Mouse (Mus musculus) G1E (cell line): ENCODE measurements around the gene 5330417C22Rik. TPM values are rescaled to one million over a fixed set of nuclear protein-coding genes. Genes with fewer than 3 reads are reported as not detected.
"Not testable (repeated sequence)": the region's sequence is repeated elsewhere in the genome, so short reads cannot be mapped to it uniquely, and the experiment has no call there.

Experiments used
- ATAC-seq: 2 replicates; pipeline ENCODE4 v1.8.0; 2016; ENCODE audit warnings: mild to moderate bottlenecking; ENCODE audit not compliant: insufficient number of reproducible peaks, poor library complexity, low FRiP score, severe bottlenecking; ENCODE audit errors: extremely low read depth
- DNase-seq: peaks from one replicate; pipeline ENCODE4 v3.0.0; 2012; ENCODE audit warnings: low spot score
- H3K27me3 ChIP-seq: 2 replicates; pipeline ENCODE4 v1.6.1; 2012; ENCODE audit warnings: mild to moderate bottlenecking, low read length, inconsistent platforms; ENCODE audit not compliant: insufficient read depth
- H3K36me3 ChIP-seq: replicated peaks from 2 replicates; pipeline ENCODE3; 2012; ENCODE audit warnings: mild to moderate bottlenecking, inconsistent platforms
- H3K4me1 ChIP-seq: 2 replicates; pipeline ENCODE4 v1.6.1; 2012; ENCODE audit warnings: low read depth, low read length, inconsistent platforms, mixed read lengths; ENCODE audit not compliant: insufficient read depth
- H3K4me3 ChIP-seq: 2 replicates; pipeline ENCODE4 v1.5.1; 2012; ENCODE audit warnings: low read depth, mild to moderate bottlenecking, inconsistent platforms, low read length, moderate library complexity, mixed read lengths
- H3K9me3 ChIP-seq: replicated peaks from 2 replicates; pipeline ENCODE4 v1.6.1; 2012; ENCODE audit warnings: inconsistent platforms
- CTCF ChIP-seq: IDR thresholded peaks from 2 replicates; pipeline ENCODE4 v1.5.1; 2012; ENCODE audit warnings: low read depth, low read length, inconsistent platforms, mixed read lengths
- GATA1 ChIP-seq: IDR thresholded peaks from 2 replicates; pipeline ENCODE4 v1.6.1; 2012; ENCODE audit warnings: borderline replicate concordance, low read length, inconsistent platforms, mixed read lengths
- GATA2 ChIP-seq: IDR thresholded peaks from 2 replicates; pipeline ENCODE4 v1.6.1; 2012; ENCODE audit warnings: low read depth, low read length, inconsistent platforms, borderline replicate concordance
- POLR2AphosphoS5 ChIP-seq: IDR thresholded peaks from 2 replicates; pipeline ENCODE4 v1.6.1; 2012; ENCODE audit warnings: low read depth, low read length, inconsistent platforms; ENCODE audit not compliant: insufficient replicate concordance
- TAL1 ChIP-seq: conservative IDR thresholded peaks from 2 replicates; pipeline ENCODE4 v1.6.1; 2012; ENCODE audit warnings: low read depth, low read length, inconsistent platforms, mixed read lengths
- polyA plus RNA-seq: library from polyadenylated mRNA; stranded (reverse); fragments of >175 nt; gene quantifications from 2 replicates; pipeline ENCODE4 v1.2.3, GENCODE M21; 2012
- total RNA-seq, 2 experiments: library from RNA; stranded (forward) in 1 of 2; stranded (reverse) in 1 of 2; fragments of 200-1000 nt in 1 of 2; fragments of >200 nt in 1 of 2; fragmentation: Nextera tagmentation in 1 of 2; gene quantifications; 2 replicates each; pipeline ENCODE4 v1.2.3; 2014 to 2017

5330417C22Rik gene
- total and polyA plus RNA-seq, 3 experiments: under 0.01 TPM; not detected in 2

- H3K9me3 ChIP-seq: no peaks in the 10 kb centered on the region
- H3K4me3 ChIP-seq: no peak overlapping the region
- no peak for DNase-seq
- ATAC-seq: no peak
- no peaks in the 10 kb centered on the region for H3K4me1 ChIP-seq
- TF ChIP-seq TAL1 (no peak), GATA1 (no peak), CTCF (no peak)
- no peaks in the 10 kb centered on the region for H3K36me3 ChIP-seq
- peaks cover 20% of the 10 kb centered on the region for H3K27me3 ChIP-seq
Measured at GRCm38 (mm10) chr3:108510716-108511483, 25.4 kb downstream of the 5330417C22Rik start.

GRCm38 (mm10) chr3:108510156-108510555, 26.2 kb downstream of the 5330417C22Rik start:
- no peak overlapping the region for H3K4me3 ChIP-seq
- H3K27me3 ChIP-seq: peaks cover 23% of the 10 kb centered on the region
- H3K36me3 ChIP-seq: no peaks in the 10 kb centered on the region
- H3K4me1 ChIP-seq: no peaks in the 10 kb centered on the region
- no peak for ATAC-seq
- DNase-seq: no peak
- TF ChIP-seq POLR2AphosphoS5: no peak
- no peak for TF ChIP-seq TAL1
- no peak for TF ChIP-seq CTCF
- TF ChIP-seq GATA2: no peak
- TF ChIP-seq GATA1: no peak
- H3K9me3 ChIP-seq: no peaks in the 10 kb centered on the region

GRCm38 (mm10) chr3:108508745-108509474, 27.4 kb downstream of the 5330417C22Rik start:
- no peaks in the 10 kb centered on the region for H3K4me1 ChIP-seq
- TF ChIP-seq POLR2AphosphoS5: no peak
- no peak for TF ChIP-seq TAL1
- no peak for TF ChIP-seq CTCF
- no peak for TF ChIP-seq GATA1
- TF ChIP-seq GATA2: no peak
- DNase-seq (no peak), ATAC-seq (no peak)
- H3K27me3 ChIP-seq: peaks cover 29% of the 10 kb centered on the region
- no peak overlapping the region for H3K4me3 ChIP-seq
- H3K36me3 ChIP-seq: no peaks in the 10 kb centered on the region
- H3K9me3 ChIP-seq: no peaks in the 10 kb centered on the region

- no peak for DNase-seq
- no peaks in the 10 kb centered on the region for H3K9me3 ChIP-seq
- peaks cover 30% of the 10 kb centered on the region for H3K27me3 ChIP-seq
- no peak overlapping the region for H3K4me3 ChIP-seq
- no peaks in the 10 kb centered on the region for H3K36me3 ChIP-seq
- no peak for ATAC-seq
- TF ChIP-seq POLR2AphosphoS5 (no peak), GATA1 (no peak), CTCF (no peak), TAL1 (no peak), GATA2 (no peak)
- H3K4me1 ChIP-seq: no peaks in the 10 kb centered on the region
Measured at GRCm38 (mm10) chr3:108503908-108504307, 32.4 kb downstream of the 5330417C22Rik start.

- not testable (repeated sequence) for DNase-seq, H3K4me3 ChIP-seq, H3K4me1 ChIP-seq, ATAC-seq, H3K36me3 ChIP-seq, H3K9me3 ChIP-seq
- peaks cover 33% of the 10 kb centered on the region for H3K27me3 ChIP-seq
Measured at GRCm38 (mm10) chr3:108501411-108501810, 34.9 kb downstream of the 5330417C22Rik start.

GRCm38 (mm10) chr3:108499826-108500225, 36.5 kb downstream of the 5330417C22Rik start:
- no peaks in the 10 kb centered on the region for H3K4me1 ChIP-seq
- peaks cover 30% of the 10 kb centered on the region for H3K27me3 ChIP-seq
- H3K9me3 ChIP-seq: no peaks in the 10 kb centered on the region
- ATAC-seq (no peak), DNase-seq (no peak)
- TF ChIP-seq CTCF: no peak
- no peak for TF ChIP-seq GATA1
- TF ChIP-seq TAL1: no peak
- TF ChIP-seq GATA2: no peak
- TF ChIP-seq POLR2AphosphoS5: no peak
- no peaks in the 10 kb centered on the region for H3K36me3 ChIP-seq
- H3K4me3 ChIP-seq: no peak overlapping the region

GRCm38 (mm10) chr3:108497602-108498001, 38.7 kb downstream of the 5330417C22Rik start:
- no peak for DNase-seq
- H3K4me1 ChIP-seq: no peaks in the 10 kb centered on the region
- H3K9me3 ChIP-seq: no peaks in the 10 kb centered on the region
- TF ChIP-seq GATA2: no peak
- no peak for TF ChIP-seq TAL1
- no peak for TF ChIP-seq POLR2AphosphoS5
- TF ChIP-seq GATA1: no peak
- TF ChIP-seq CTCF: no peak
- H3K27me3 ChIP-seq: peaks cover 15% of the 10 kb centered on the region
- ATAC-seq: no peak
- H3K4me3 ChIP-seq: no peak overlapping the region
- no peaks in the 10 kb centered on the region for H3K36me3 ChIP-seq
